Mouse (Mus musculus): ENCODE measurements around the gene Pkd1l1.
A peak's percentile ranks its signal among the peaks of the same experiment; 100 is the strongest.

Gene Pkd1l1

DNA sequence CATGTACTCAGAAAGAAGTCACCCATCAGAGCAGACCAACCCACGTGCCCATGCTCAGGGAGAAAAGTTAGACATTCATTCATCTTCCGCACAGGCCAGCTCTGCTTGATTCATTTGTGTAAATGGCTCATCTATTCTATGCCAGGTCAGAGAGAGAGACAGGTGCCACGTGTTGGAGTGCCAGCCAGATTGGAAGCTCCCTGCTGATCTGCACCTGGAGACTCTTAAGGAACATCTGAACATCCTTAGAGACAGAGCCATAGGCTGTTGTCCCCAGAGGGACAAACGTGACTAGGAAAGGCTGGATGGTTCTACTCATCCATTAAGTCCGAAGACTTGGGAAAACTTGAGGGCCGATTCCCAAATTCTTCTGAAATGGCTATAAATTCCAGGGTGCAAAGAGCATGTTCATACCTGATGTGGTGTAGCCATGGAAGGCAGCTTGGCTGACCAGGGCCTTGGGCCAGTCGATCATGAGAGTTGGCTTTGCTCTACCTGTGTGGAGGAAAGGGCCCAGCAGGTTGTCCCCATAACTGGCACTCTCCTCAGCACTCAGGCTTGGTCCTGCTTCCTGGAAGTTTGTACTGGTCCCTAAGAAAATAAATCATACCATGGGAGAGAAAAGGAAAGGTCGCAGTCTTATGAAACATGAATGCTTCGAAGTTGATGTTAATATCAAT, 36.5 kb downstream of the Pkd1l1 start:
- peak; percentile 59 for DNase-seq

DNA sequence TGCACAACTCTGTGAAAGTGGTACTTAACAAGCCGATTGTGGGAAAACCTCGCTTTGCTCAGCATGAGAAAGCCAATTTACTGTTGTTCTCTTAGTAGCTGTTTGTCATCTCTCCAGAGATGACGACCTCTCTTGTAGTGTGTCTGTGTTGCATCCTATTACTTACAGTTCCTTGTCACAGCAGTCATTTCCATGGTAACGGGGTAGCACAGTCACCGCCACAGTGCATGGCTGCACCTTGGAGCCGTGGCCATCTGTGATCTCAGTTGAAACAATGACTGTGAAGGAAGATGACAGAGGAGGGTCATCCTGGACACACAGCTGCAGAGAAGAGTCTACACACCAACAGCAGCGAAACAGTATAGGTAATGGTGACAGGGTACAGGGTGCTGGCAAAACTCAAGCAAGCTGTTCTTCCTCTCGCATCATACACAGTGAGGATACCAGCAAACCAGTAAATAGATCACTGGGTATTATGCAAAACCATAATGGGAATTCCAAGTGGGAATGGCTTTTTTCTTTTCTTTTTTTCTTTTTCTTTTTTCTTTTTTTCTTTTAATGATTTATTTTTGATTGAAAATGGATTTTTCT, 56.9 kb downstream of the Pkd1l1 start:
- peak; percentile 21 for DNase-seq

DNA sequence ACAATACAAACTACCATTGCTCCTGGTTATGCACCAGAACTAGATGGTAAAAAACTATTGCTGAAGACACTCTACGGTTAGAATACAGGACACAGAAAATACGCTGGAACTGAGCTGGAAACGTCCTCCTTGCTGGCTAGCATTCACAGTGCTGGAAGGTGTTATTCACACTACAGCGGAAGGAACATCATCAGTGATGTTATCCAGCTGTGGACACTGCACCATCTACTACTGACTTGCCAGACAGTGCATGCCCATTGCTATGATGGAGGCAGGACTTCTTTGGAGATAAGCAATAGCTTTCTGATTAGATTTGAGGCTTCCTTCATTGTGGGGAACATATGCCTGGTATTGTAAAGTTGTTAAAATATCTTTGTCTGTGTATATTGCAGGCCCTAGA, 90.3 kb downstream of the Pkd1l1 start:
- no peak for DNase-seq

DNA sequence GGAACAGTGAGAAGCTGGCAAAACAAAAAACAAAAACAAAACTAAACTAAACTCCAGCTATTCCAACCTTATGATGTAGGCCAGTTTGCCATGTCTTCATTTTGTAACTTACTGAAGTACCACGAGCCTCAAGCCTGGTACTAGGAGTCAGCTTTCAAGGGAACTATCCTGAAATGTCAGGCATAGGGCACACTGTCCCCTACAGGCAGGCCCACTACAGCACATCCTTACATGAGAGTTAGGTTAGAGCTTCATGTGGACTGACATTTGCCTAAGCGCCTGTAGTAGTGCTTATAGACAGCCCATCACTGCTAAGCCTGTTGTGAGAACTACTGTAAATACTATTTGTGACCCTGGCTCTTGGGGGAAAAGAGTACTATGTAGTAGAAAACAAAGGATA, 91.5 kb downstream of the Pkd1l1 start:
- DNase-seq = no peak

DNA sequence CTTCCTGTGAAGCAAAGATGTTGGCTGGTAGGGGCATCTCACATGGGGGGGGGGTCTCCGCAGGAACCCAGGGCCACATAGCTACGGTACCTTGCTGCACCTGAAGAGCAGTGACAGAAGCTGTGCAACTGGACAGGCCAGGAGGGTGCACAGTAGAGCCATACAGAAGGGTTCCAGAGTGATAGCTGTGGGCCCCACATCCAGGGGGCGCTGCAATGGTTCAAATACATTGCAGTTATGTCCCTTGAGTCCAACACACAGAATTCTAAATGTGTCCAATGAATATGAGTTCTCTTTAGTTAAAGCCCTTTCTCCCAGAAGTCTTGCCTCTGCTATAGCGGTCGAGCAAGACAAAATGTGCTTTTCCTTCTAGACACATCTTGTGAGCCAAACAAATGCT, 103.0 kb downstream of the Pkd1l1 start:
- DNase-seq = no peak

DNA sequence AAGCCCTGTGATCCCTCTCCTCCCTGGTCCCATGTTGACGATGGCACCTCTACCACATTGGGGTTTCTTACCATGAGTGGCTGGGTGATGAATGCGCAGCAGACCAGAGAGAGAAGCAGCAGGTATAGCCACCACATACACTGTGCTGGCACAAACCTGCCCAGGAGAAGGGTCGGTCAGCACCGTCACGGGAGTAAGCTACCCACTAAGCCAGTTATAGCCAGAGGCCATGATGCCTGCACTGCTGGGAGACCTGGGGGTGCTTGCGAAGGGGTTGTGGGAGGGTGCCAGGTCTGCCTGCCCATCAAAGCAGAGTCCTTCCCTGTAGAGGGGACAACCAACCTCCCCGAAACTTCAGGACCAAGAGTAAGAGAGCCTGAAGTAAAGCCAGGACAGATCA, 107.0 kb downstream of the Pkd1l1 start:
- DNase-seq = no peak

DNA sequence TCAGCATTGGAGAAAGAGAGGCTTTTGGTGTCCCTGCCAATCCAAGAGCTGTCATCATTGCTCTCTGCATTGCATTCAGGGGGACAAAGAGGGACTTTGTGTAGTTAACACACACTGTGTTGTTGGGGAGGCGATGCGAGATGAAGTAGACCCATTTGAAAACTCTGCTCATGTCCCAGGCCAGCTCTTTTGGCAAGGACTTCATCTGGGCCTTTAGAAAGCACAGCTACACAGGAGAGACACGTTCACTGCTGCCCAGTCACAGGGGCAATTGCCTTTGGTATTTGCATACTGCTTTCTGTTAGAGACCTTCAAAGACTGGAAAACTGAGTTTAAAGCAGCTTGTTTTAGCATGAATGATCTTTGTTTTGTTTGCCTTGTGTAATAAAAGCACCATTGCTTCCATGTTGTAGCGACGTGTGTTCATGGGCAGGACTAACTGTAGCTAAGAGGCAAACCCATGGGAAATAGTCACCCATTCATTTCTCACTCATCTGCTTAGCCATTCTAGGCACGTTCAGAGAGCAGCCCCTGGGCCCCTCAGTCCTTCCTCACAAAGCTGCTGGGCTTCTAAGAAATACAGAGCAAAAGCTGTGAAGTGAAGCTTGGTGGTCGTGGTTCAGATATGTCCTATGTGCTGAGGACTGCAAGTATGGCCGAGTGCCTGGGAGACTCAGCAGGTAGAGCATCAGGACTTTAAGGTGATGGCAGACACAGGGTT, 109.0 kb downstream of the Pkd1l1 start:
- no peak for DNase-seq

DNA sequence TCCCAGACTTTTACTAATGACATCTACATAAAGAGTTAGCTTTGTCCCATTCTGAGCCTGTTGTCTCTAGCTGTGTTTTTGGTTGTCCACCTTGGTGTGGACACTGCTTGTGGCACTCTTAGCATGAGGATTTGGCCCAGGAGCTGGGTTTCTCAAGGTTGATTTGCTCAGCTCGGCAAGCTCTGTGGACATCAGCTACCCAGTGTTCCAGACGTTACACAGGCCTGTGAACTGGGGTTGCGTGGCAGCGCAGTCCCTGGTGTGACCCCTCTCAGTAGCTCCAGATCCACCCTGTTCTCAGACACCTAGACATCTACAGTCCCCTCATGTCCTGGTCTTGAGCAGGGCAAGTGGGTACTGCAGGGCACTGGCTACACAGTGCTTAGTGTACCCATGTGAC, 110.6 kb downstream of the Pkd1l1 start:
- DNase-seq = no peak

DNA sequence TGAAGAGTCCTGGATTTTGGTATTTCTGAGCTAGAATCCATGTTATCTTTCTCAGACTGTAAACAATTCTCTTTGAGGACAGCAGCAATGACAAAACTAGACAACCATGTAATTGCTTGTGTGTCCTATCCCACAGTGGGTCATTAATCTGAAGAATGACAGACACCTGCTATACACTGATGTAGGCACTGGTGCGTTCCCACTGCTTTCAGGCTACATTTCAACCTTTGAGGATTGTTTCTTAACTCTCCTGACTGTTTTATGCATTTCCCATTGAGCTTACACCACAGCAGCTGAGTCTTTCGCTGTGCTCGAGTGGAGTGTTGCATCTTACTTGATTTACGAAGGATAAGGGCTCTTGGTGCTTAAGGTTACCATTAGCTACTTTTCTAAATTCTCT, 111.1 kb downstream of the Pkd1l1 start:
- DNase-seq = no peak

DNA sequence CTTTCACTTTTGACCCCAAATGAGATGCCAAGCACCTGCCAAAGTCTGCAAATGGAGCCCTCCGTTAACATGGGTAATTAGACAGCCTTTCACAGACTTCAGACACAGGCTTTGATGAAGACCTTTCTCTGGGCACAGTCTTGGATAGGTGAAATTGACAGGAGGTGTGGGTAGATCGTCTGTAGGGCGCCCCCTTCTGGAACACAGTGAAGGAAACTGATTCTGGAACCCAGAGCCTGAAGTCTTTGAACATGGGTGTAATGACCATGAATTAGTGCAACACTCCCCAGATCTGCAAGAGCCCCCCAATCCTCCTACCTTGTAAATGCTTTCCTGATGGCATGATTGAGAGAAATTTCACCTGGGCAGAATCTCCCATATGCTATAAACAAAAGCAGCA, 112.2 kb downstream of the Pkd1l1 start:
- DNase-seq = no peak

DNA sequence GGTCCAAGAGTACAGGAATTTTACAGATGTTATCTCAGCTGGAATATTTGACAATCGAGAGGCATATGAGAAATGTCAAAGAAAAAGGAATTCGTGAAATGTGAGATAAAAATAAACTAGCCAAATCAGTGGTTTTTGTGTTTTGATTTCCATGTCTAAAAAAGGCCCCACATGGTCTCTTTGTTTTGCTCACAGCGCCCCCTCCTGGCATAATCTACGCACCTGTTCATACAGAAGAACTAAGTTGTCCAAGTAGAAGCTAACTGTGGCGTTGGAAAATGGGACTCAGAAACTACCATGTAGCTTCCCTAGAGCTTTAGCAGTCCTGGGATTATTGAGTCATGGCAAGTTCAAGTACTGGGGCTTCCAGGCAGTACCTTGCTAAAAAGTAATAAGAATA, 113.2 kb downstream of the Pkd1l1 start:
- no peak for DNase-seq

DNA sequence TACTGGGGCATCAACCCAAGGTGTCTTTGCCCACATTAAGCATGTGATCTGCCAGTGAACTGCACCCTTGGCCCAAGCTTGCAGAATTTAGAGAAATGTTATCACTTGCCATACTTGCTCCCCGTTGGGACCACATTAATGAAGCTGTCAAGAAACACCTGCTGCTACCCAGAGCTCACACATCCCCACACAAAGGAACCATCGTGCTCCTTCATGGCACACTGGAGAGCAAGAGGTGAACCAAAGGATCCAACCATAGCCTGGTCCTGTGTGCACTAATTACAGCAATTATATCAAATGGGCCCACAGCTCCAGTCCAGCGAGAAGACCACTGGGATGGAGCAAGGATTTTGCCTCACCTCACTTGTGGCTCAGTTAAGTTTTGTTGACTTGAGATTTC, 114.0 kb downstream of the Pkd1l1 start:
- no peak for DNase-seq

DNA sequence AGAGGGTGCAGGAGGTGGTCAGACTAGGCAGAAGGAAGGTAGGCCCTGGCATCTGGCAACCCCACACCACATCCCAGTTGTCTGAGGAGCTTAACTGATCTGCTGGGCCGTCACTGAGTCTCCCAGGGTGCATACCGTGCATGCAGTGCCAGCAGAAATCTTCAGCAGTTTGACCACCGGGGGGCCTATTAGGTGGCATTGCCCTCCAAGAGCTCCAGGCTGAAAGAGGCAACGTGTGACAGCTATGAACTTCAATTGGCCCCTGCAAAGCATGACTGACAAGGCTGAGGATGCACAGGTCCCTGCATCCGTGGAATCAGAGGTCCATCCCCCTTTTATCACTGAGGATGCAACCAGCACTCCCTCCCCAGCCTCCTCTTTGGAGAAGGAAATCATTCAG, 116.9 kb downstream of the Pkd1l1 start:
- no peak for DNase-seq

DNA sequence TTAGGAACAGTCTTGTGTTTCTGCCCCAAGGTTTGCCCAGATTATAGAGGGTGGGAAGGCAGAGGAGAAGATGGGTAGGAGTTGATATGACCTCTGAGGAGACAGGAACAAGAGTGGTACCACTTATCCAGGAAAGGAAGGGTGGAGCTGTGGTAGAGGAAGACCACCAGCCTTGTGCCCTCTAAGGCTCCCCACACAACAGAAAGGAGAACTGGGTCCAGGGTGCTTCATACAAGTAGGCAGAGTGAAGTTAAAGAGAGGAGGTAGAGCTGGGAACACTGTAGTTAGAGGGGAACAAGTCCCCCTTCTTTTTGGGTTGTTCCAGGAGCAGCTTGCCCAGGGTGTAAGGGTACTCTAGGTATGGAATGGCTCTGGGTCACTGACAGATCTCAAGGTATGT, 125.0 kb downstream of the Pkd1l1 start:
- no peak for DNase-seq

DNA sequence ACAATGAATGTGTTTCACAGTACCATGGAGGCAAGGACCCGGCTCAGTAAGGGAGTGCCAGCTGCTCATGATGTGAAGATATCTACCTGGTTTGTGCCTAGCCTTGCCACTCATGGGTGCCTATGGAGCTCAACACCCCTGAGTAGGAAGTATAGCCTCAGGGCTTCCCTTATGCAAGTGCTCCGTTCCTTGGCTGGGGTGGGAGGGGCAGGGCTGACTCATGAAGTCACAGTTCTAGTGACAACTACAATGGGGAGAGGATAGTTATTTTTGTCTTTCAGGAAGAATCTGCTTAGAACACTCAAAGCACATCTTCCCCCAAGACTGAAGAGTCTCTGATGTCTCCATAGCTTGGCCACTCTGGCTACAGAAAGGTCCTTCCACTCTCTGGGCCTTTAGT, 125.4 kb downstream of the Pkd1l1 start:
- DNase-seq = no peak

DNA sequence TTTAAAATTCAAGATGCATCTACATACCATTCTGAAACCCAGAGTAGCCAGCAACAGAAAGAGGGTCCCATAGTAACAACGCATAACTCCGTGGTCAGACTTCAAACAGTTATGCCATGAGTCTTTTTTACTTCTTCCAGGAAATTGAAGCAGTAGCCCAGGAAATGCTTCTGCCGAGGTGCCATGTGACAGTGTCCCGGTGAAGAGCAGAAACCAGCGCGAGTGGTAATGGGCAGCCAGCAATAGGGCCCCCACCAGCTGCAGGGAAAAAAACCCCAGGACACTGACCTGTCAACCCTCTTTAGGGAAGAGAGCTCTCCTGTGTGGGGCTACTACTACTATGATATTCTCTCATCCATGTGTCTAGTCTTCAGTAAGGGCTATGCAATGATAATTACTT, 136.9 kb downstream of the Pkd1l1 start:
- DNase-seq = no peak

DNA sequence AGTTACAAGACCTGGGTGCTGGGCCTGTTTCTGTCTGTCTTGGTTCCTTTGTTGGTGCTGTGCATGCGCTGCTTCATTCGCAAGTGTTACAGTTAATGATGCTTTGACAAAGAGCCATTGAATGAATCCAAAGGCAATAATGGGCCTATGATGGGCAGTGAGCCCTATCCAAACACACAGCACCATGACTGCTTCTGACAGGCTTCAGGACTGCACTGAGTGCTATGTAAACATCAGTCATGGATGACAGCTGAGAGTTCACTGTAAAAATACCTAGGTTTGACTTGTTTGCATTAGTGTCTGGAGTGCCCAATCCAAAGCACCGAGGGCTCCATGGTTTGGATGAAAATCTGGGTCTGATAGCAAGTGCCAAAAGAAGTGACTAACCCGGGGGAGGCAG, 138.9 kb downstream of the Pkd1l1 start:
- DNase-seq = no peak

DNA sequence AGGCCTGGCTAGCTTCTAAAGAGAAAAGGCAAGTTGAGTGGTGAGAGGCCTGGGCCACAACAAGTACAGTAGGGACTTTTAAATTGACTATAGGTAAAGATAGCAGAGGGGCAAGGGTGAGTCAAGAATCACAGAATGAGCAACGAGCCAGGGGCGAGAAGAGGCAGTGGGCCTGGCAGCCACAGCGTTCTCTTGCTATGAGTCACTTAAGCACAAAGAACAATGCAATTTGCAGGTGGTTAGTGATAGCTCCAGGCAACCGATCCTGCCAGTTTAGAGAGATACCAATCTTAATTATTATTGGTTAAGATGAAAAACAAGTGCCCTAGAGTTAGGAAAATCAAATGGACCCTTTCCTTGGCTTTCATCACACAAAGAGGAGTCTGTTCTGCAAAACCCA, 142.5 kb downstream of the Pkd1l1 start:
- DNase-seq = no peak

DNA sequence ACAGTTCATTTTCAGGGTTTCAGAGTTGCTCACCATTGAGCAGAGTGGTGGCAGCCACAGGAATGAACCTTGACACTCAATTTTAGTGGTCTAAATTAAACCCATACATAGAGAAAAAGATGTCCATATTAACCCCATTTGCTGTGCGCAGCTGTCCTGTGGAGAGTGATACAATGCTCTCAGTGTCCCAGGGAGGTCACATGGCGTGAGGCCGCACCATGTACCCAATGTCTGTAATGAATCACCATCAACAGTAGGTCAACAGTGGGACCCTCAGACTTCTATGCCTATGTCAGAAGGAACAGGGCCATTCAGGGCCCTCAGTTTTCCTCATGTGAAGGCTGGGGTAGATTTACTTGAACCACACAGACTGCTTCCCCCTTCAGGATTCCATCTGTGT, 143.5 kb downstream of the Pkd1l1 start:
- DNase-seq = no peak

DNA sequence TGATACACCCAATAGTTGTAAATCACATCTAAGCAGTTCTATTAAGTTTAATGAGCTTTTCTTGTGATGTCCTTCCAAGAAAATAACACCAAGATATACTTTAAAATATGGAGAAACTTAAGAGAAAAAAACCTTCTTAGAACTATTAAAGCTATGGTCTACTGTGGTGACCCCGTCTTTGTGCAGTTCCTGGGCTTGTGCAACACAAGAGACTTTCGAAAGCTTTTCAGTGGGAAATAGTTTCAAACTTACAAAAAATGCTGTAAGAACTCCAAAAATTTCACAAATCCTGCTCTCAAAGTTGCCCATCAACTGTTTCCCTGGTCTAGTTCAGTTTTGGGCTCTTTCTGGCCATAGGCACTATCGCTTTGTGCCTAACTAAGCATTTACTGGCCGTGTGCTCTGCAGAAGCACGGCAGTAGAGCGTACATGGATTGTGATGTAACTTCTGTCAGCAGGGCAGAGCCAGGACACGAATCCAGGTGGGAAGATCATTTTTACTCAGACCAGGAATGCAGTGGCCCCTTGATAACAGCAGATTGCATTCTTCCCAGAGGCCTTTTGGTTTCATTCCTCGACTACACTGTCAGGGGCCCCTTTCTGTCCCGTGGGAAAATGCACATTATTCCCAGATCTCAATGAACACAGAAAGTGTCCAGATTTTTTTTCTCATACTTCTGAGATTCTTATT, 144.1 kb downstream of the Pkd1l1 start:
- DNase-seq = no peak

DNA sequence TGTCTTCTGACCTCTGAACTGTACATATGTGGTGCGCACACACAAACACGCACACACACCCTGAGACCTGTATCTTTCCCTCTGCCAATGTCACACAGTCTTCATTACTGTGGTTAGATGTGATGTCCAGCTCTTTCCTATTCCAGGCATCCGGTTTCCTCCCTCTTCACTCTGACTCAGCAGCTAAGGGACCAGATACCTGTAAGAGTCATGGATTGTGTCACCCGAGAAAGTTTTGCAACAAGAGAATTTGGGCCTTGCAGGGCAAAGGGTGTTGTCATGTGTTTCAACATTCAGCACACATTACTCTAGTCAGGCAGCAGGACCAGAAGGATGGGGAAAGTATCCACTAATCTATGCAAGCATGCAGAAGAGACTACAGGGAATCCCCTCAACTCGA, 146.5 kb downstream of the Pkd1l1 start:
- DNase-seq = no peak

DNA sequence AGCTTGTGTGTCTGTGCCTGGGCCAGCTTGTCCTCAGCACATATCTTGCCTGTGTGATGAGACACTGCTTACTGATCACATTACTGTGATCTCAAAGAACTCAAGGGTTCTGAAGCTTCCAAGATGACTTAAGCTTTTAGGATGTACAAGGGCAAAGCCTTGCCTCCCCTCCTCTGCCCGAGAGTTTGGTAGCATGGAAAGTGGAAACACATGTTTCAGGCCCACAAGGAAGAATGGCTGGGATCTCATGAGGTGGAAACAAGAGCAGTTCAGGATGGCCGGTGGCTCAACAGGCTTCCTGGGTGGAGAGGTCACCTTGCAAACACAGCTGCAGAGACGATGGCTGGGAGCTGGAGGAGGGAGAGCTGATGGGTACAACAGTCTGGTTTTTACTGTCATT, 147.0 kb downstream of the Pkd1l1 start:
- no peak for DNase-seq

DNA sequence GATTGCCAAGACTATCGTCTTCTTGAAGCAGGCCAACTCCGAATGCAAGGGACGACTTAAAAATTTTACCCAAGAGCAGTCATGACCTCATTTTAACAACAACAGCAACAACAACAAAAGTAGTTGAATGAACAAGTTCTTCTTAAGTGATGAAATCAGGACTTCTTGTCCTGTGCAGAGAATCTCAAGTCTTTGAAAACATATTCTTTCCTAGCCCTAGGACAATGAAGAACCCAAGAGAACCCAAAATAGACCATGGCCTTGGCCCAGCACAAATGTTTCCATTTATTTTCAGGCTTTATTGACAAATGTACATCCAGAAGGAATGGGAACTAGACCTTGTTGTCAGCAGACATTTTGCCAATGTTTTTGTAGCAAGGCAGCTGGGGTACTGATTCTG, 147.7 kb downstream of the Pkd1l1 start:
- no peak for DNase-seq

DNA sequence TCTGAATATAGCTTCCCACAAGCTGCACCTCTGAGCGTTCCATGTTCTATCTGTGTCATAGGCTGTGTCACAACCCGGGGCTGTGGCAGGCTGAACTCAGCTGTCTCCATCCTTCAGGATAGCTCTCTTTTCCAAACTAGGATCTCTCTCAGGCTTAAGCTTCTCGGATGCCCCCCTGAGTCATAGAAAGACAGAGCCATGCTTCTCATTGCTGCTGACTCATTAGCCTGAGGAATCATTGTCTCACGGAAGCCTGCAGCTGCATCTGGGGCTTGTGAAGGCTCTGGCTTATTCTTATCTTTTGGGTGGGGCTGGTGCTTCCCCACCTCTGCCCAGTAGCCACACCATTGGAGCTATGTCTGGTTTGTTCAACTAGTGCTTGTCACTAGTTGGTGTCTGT, 151.7 kb downstream of the Pkd1l1 start:
- DNase-seq = no peak
